Comparison of ENCODE assay signal across 20 mouse cellular contexts in the genomic region with DNA sequence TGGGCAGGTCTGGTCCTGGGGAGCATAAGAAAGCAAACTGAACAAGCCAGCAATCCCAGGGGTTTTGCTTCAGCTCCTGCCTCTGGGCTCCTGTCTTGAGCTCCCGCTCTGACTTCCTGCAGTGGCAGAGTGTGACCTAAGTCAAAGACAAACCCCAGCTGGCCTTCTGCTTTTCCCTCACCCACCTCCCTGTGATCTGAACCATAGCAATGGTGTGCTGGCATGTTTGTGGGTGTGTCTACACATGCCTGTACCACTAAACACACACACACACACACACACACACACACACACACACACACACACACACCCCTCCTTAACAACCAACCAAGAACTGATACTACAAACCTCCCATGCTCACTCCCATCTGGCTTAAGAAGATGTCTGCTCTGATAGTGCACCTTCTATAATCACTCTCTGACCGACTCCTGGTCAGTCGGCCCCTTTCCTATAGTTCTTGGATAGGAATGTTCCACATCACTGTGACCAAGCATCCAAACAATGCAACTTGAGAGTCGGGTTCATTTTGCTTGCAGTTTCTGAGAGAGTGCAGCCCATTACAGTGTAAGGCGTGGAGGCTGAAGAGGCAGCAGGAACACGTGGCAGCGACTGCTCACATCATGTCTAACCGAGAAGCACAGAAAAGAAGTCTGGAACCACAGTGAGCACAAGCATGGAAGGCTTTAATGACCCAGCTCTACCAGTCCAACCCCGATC.
DNase-seq lines count a peak whose midpoint lies in the region; ATAC-seq and TF ChIP-seq lines count a peak whose summit lies in the region.
"Had no signal": no experiment of that assay in that cellular context is flagged by ENCODE, and none has a peak within 500 bp of the region (broad histone marks: within the 10 kb centered on the region; RNA-seq: fewer than 3 reads in every experiment).

No protein-coding gene starts in this region.

- WGBS in heart, embryonic 13.5 days, result 44% methylated on average over 9 of the region's 9 CpGs
- 51% methylated on average over 9 of the region's 9 CpGs for WGBS in stomach, postnatal 0 days

- no peak for TF ChIP-seq EP300 in stomach, postnatal 0 days (optimal IDR thresholded peaks at IDR 0.05)

- DNase-seq in heart, adult 8-10 months (ENCODE audit: low spot score), result no peak
- peak; percentile 31 for DNase-seq in kidney, postnatal 10 days
- no peak for DNase-seq in kidney, postnatal 36 days
- DNase-seq in lung, postnatal 25 days (ENCODE audit: low spot score), result peak; percentile 20
- no peak for DNase-seq in lung, adult 18-20 months
- peak; percentile 57 for DNase-seq in stomach, postnatal 0 days (ENCODE audit: low spot score)
- DNase-seq in Muller cell, postnatal 12 days (ENCODE audit: inconsistent ontology term), result no peak
- DNase-seq: cerebellum, adult 8-10 months; midbrain, embryonic 14.5 days; right cerebral cortex, adult 18-20 months; thymus, postnatal 4 days had no signal

- no peak for TF ChIP-seq CTCF in stomach, postnatal 0 days (IDR thresholded peaks at IDR 0.05; ENCODE audit: low read depth)

- H3K4me2 ChIP-seq in heart, embryonic 13.5 days, result no peak overlapping the region
- no peak overlapping the region for H3K4me2 ChIP-seq in stomach, postnatal 0 days (replicated peaks; ENCODE audit: low read depth)
- H3K4me2 ChIP-seq: forebrain, embryonic 12.5 days; hindbrain, embryonic 14.5 days; liver, embryonic 15.5 days; neural tube, embryonic 13.5 days had no signal

- no peaks in the 10 kb centered on the region for H3K9me3 ChIP-seq in heart, embryonic 13.5 days
- no peaks in the 10 kb centered on the region for H3K9me3 ChIP-seq in stomach, postnatal 0 days (ENCODE audit: control insufficient read depth, low read length)
- H3K9me3 ChIP-seq: embryonic facial prominence, embryonic 10.5 days; forebrain, embryonic 12.5 days; liver, embryonic 15.5 days; neural tube, embryonic 13.5 days had no signal

- peak overlapping the region; percentile 98 for H3K27ac ChIP-seq in heart, embryonic 13.5 days (replicated peaks)
- H3K27ac ChIP-seq in stomach, postnatal 0 days (replicated peaks), result no peak overlapping the region
- H3K27ac ChIP-seq: embryonic facial prominence, embryonic 10.5 days; forebrain, embryonic 12.5 days; hindbrain, embryonic 14.5 days; layer of hippocampus, adult 2 months; liver, embryonic 15.5 days; neural tube, embryonic 13.5 days had no signal

- H3K9ac ChIP-seq in heart, embryonic 13.5 days, result peak overlapping the region; percentile 50; the same call in 1 of the 2 replicates
- no peak overlapping the region for H3K9ac ChIP-seq in stomach, postnatal 0 days (ENCODE audit: low read length)
- H3K9ac ChIP-seq: forebrain, embryonic 12.5 days; hindbrain, embryonic 14.5 days; liver, embryonic 15.5 days; neural tube, embryonic 13.5 days had no signal

- peak; percentile 15; the same call in 1 of the 2 replicates for ATAC-seq in heart, embryonic 13.5 days (ENCODE audit: extremely low read depth, insufficient number of reproducible peaks, low FRiP score, low TSS enrichment)
- ATAC-seq in stomach, postnatal 0 days (ENCODE audit: low FRiP score, low TSS enrichment), result peak; percentile 64
- ATAC-seq: intestine, embryonic 16.5 days had no signal

- no peaks in the 10 kb centered on the region for H3K36me3 ChIP-seq in heart, embryonic 13.5 days
- H3K36me3 ChIP-seq in stomach, postnatal 0 days (ENCODE audit: control insufficient read depth, insufficient read depth, low read length), result no peaks in the 10 kb centered on the region
- H3K36me3 ChIP-seq: embryonic facial prominence, embryonic 10.5 days; forebrain, embryonic 12.5 days; liver, embryonic 15.5 days; neural tube, embryonic 13.5 days had no signal

- peaks cover 38% of the 10 kb centered on the region for H3K4me1 ChIP-seq in heart, embryonic 13.5 days
- no peaks in the 10 kb centered on the region; the same call in 1 of the 2 replicates for H3K4me1 ChIP-seq in stomach, postnatal 0 days (replicated peaks; ENCODE audit: control insufficient read depth, insufficient read depth)
- H3K4me1 ChIP-seq: embryonic facial prominence, embryonic 10.5 days; forebrain, embryonic 12.5 days; liver, embryonic 15.5 days; megakaryocyte, embryonic 14.5 days; neural tube, embryonic 13.5 days had no signal

- no peak overlapping the region for H3K4me3 ChIP-seq in heart, embryonic 13.5 days
- H3K4me3 ChIP-seq in stomach, postnatal 0 days (ENCODE audit: low read depth, low read length), result no peak overlapping the region
- H3K4me3 ChIP-seq: embryonic facial prominence, embryonic 10.5 days; forebrain, embryonic 12.5 days; layer of hippocampus, adult 2 months; liver, embryonic 15.5 days; megakaryocyte, embryonic 14.5 days; neural tube, embryonic 13.5 days had no signal

- no peaks in the 10 kb centered on the region for H3K27me3 ChIP-seq in heart, embryonic 13.5 days (replicated peaks)
- no peaks in the 10 kb centered on the region for H3K27me3 ChIP-seq in stomach, postnatal 0 days (ENCODE audit: control insufficient read depth, insufficient read depth, low read length)
- H3K27me3 ChIP-seq: forebrain, embryonic 12.5 days; liver, embryonic 15.5 days; megakaryocyte, embryonic 14.5 days; neural tube, embryonic 13.5 days had no signal

Comparison
In these comparisons a context has a peak if more than half of its experiments do, and no peak if none do; other contexts are left out.
1. DNase-seq: peak in kidney, postnatal 10 days (single experiment), lung, postnatal 25 days (single experiment) and stomach, postnatal 0 days (single experiment); none in heart, adult 8-10 months (single experiment), kidney, postnatal 36 days (0 of 2), lung, adult 18-20 months (0 of 2) and Muller cell, postnatal 12 days (single experiment).